Mouse (Mus musculus): ENCODE measurements around the gene Cldn6.

Gene Cldn6

DNA sequence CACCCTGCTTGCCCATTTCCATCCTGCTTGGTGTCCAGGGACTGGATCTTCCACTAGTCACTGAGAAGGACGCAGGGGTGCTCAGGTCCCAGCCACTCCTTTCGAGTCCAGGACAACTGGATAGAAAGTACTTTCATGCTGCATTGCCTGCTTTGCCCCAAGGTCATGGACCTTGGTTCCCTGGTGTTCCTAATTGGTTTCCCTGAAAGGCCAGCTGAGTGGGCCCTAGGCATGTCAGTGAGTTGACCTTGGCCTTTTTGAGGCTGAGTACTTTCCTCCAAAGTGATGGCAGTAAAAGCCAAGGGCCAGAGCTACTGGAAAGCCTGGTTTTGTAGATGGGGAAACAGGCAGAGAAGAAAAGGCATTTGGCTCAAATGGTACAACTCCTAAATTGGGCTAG lies 42.8 kb downstream of the Cldn6 start:
- no peak for DNase-seq (ENCODE audit: extremely low spot score)

DNA sequence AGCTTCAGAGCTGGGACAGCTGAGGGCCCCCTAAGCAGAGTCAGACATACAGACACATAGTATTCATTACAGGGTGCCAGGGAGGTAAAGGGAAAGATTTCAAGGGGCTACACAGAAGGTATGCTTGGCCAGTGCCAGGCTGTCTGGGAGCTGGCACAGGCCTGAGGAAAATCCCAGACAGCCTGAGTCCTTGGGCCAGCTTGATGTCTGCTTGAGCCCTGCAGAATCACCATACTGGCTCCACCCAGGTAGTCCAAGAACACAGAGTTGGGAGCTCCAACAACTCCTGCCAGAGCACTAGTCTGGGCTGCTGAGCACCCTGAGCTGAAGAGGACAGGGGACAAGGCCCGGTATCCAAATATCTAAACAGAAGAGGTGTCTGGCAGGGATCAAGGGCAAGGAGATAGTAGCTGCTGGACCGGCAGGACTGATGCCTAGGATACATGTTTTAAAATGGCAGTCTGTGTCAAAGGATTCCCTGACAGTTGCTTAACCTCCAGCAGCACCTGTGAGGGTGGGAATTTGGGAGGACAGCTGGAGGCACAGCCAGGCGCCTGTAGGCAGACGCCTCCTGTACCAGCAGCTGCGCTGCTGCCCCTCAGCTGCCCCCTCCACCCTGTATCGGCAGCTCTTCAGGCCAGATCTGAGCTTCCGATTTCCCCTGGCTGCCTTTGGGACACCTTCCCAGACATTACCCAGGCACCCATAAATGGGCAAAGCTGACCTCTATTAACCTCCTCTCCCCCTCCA lies 43.5 kb downstream of the Cldn6 start, which contains the start of gene 1520401A03Rik:
TSS of gene 1520401A03Rik (minus strand) at position 408 of the 750 bp plus-strand sequence.
- no peak for DNase-seq (ENCODE audit: extremely low spot score)

DNA sequence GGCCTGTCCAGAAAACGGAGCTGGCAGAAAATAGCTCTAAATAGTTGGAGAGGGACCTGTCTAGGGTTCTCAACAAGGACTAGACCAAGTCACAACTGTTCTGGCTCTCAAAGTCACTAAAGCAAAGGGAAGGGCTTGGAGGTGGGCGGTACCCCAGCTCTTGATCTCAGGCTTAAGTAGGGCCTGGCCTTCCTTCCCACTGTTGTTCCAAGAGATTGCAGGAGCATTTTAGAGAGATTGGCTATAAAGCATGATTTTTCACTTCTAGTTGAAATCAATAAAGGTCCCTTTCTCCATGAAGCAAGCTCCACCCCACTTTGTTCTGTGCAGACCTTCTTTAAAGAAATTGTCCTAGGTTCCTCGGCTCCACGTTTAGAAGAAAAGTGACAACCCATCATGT lies 46.4 kb downstream of the Cldn6 start:
- no peak for DNase-seq (ENCODE audit: extremely low spot score)

DNA sequence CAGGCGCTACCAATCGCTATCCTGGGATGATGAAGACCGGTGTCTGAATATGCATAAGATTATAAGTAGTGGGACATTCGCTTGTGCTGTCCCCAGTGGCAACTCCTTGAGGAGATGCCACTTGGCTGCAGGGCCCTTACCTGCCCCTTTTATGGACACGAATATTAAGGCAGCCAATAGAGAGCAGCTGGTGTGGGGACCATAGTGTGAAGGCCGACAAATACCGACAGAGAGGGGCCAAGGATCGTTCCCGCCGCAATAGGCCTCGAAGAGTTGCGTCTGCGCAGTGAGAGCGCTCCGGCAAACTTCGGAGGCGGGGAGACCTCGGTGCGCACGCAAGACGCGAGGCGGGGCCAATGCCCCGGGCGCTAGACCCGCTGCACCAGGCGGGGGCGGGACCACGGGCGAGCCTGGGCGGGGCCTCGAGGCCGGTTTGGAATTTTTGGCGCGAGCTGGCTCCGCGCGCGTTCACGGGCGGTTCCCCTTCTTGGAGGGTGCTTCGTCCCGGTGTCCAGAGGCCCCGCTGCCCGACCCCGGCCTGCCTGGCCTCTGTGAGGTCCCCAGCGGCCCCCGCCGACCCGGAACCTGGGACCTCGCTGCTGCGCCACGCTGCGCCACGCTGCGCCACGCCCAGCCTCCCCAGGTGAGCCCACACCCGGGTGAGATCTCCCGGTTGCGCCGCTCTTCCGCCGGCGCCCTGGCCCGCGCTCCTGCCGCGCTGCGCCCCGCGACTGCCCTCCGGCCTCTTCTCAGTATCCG lies 47.1 kb downstream of the Cldn6 start, which contains the start of gene Pkmyt1:
TSS of gene Pkmyt1 (plus strand) at position 338 of the 759 bp plus-strand sequence.
- peak; percentile 95 for DNase-seq (ENCODE audit: extremely low spot score)

DNA sequence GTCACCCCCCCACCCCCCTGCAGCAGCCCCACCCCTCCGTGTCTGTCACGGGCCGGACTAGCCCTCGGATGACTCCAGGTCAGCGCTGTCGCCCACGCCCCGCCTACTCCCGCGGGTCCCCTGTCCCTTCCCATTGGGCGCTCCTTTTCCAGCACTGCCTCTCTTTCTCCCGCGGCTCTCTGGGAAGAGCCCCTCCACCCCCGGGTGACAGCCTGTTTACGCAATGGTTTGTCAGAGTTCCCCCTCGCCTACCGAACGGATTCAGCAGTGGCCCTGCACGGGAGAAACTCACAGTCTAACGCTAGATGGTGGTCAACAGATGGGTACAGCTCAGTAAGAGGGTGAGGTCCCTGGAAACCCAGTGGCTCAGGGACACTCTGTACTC lies 47.7 kb downstream of the Cldn6 start:
- peak; percentile 87 for DNase-seq (ENCODE audit: extremely low spot score)

DNA sequence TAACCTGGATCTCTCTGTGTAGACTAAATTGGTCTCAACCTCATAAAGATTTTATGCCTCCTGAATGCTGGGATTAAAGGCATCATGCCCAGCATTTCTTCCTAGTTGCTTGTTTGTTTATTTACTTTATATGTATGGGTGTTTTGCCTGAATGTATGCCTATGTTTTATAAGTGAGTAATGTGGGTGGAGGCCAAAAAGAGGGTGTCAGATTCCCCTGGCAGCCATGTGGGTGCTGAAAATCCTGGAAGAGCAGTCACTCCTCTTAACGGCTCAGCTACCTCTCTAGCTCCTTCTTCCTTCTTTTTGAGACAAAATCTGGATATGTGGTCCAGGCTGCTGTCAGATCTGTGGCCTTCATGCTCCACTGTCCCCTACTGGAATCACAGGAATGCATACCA lies 51.4 kb downstream of the Cldn6 start:
- no peak for DNase-seq (ENCODE audit: extremely low spot score)

Data from embryo, embryonic 9.5 days (tissue).